Mouse (Mus musculus) urinary bladder, adult 2 months (tissue): ENCODE results near the gene Zkscan7. TPM values are rescaled to one million over a fixed set of nuclear protein-coding genes. Genes with fewer than 3 reads are reported as not detected.
A peak's percentile ranks its signal among the peaks of the same experiment; 100 is the strongest.

ENCODE experiments used
- DNase-seq: peaks from one replicate; pipeline ENCODE4 v3.0.0; 2022; ENCODE audit warnings: low spot score
- polyA plus RNA-seq: library from polyadenylated mRNA; depleted of rRNA; stranded (reverse); fragments of >200 nt; gene quantifications from 2 replicates; pipeline ENCODE4 v1.2.3, GENCODE M21; 2012; rRNA removed

The Zkscan7 gene
- polyA plus RNA-seq, 1 experiment, result 7.7 TPM

DNA sequence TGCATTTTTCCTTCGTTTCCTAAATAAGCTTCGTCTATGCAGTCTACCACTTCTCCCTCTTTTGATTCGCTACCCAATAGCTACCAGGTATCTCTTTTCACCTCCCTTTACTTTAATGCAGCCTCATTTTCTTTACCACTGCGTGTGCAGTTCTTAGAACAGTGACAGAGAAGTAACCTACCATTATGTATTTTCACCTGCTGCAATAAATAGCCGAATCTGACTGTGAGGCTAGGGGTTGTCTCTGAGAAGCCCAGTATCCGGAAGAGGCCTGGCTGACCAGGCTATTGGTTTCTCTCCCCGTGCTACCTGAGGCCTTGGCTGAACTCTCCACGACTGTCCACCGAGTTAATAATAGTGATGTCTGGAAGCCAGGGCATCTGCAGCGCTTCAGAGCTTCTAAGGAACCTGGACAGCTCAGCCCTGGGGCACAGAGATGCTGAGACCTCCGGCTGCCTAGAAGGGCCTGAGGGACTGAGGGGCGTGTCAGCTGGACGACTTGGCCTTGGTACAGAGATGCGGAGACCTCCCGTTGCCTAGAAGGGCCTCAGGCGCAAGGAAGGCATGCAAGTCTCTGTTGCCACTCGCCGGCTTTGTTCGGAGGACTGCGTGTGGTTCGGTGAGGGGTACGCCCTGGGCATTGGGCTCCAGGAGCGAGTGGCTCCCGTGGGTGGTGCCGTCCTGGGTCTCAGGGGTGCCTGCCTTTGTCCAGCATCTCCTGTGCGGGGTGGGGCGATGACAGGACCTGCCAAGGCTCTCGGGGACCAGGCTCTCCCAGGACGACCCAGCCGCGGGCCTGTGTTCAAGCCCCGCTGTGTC, 17.4 kb downstream of the Zkscan7 start:
- DNase-seq, result peak; percentile 32

DNA sequence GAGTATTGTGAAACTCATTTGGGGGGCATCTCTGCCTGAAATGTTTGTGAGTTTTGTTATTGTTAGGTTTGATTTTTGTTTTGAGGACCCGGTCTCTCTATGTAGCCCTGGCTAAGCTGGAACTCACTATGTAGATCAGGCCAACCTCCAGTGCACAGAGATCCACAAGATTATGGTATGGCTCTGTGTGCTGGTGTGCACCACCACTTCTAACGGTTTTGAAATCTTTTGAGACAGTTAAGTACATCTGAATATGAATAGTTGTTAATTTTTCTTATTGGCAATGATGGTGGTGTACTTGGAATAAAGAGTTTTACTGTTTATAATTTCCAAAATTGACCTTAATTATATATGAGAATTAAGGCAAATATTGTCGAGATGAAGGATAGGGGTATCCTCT, 37.0 kb downstream of the Zkscan7 start:
- no peak for DNase-seq

DNA sequence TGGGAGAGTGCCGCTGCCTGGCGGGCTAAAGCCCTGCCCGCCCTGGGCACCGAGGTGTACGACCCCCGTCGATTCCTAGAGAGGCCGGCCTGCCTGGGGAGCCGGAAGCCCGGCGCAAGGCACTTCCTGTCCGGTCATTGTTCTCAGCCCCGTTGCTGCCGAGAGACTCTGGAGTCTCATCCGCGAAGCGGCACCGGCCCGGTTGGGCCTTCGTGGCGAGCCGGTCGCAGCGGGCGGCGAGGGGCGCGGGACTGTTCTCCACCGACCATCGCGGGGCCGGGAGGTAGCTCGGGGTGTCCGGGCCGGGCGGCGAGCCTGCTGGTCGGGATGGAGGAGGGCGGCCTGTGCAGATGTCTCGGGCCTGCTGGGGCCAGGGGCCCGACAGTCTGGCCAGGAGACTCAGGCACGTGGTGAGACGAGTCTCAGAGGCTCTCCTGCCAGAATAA, 37.5 kb downstream of the Zkscan7 start, which contains the start of gene Zfp105:
Gene Zfp105, plus strand, starts transcription at position 137 of the 446 bp plus-strand sequence.
- DNase-seq, result peak; percentile 47

DNA sequence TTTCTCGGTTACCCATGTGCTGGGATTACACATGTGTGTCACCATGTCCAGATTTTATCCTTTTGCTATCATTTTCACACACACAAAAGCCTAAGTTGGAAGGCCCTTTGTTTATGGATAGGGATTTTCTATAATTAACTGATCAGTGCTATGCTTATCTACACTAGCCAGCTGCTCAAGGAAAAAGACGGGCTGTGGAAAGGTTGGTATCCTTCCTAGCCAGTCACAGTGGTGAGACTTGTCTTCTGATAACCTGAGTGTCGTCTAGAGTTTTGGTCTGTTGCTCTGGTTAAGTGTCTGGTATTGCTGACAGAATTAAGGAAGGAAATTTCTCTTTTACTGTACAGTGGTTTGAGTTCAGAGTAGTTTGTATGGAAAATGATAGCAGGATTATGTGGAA, 43.4 kb downstream of the Zkscan7 start:
- no peak for DNase-seq

Other genes with a start within 250 kb of the Zkscan7 start
- 0.01 TPM in 2 replicates for gene Topaz1, start 138.3 kb upstream of the Zkscan7 start, polyA plus RNA-seq
- gene Tcaim, start 80.1 kb upstream of the Zkscan7 start, polyA plus RNA-seq, result 6.6 and 7.1 TPM in 2 replicates
- not detected in 2 replicates for gene Gm35549, start 41.6 kb upstream of the Zkscan7 start, polyA plus RNA-seq
- 66.7 and 67.3 TPM in 2 replicates for gene Zfp445, start 19.7 kb upstream of the Zkscan7 start, polyA plus RNA-seq
- gene Zfp105, start 37.4 kb downstream of the Zkscan7 start, polyA plus RNA-seq, result 6.3 and 7.1 TPM in 2 replicates
- 18.8 and 19.4 TPM in 2 replicates for gene 1110059G10Rik, start 65.3 kb downstream of the Zkscan7 start, polyA plus RNA-seq
- 0.92 and 1.0 TPM in 2 replicates for gene Kif15, start 65.4 kb downstream of the Zkscan7 start, polyA plus RNA-seq
- gene Tmem42, start 135.6 kb downstream of the Zkscan7 start, polyA plus RNA-seq, result 17.1 and 19.5 TPM in 2 replicates
- gene Tgm4, start 149.0 kb downstream of the Zkscan7 start, polyA plus RNA-seq, result 0.22 and 0.47 TPM in 2 replicates
- 55.8 and 62.5 TPM in 2 replicates for gene Zdhhc3, start 227.5 kb downstream of the Zkscan7 start, polyA plus RNA-seq
- 72.3 and 101 TPM in 2 replicates for gene Exosc7, start 227.5 kb downstream of the Zkscan7 start, polyA plus RNA-seq